Mouse (Mus musculus): ENCODE measurements around the gene Hyal3.

The Hyal3 gene

DNA sequence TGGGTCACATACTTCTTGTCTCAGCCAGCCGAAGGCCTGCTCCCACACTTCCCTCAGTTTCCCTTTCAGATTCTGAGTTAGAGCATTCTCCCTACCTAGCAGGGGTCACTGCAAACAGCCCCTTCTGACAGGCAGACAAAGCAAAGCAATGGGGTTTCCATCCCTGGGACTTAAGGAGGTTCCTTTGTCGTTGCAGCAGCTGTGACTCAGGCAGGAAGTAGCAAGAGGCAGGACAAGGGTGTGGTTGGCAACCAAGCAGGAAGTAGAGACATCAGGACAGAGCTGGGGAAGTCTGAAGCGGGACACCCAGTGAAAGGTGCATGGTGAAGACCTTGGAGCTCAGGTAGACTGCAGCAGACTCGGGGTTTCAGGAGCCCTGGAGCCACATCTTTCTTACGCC is 43.9 kb downstream of the Hyal3 start:
- no peak for DNase-seq

DNA sequence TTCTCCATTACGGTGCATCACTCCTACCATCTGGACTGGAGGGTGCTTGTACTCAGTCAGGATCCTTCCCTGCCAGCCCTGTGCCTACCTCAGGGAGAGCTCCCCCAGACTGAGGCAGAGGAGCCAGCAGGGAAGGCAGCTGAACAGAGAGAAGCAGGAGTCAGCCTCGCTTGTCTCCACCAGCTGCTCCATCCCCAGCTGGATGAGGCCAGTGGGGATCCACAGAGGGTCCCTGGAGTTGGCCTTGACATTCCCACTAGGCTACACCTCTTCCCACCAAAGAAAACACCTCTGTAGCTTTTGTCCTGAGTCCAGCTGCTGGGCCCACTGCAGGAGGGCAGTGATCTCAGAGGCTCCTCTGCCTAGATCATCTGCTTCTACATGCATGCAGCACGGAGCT is 44.3 kb downstream of the Hyal3 start:
- DNase-seq: no peak

DNA sequence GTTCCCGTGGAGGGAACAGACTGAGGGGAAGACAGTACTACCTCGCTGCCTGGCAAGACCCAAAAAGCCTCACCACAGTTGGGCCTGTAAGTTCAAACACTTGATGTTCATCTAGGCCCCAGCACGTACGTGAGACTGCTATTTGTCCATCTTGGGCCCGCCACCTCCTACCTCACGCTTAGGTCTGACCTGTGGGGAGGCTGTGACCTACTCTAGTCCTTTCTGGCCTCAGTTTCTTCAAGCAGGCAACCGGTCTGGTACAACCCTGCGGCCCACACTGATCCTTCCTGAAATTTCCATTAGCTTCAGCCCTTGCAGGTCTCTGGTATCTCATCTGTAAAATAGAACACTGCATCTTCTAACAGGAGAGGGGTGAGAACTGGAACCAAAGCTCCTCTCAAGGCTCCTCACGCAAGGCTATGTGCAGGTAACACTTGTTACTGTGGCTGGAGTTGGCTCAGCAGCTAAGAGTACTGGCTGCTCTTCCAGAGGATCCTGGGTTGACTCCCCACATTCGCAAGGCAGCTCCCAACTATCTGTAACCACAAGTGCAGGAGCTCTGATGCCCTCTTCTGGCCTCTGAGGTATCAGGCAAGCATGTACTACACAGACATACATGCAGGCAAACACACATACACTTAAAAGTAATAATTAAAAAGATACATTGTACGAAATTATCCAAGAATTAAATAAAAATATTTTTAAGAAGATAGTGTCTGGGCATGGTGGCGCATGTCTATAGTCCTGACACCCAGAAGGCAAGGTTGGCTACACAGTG is 44.9 kb downstream of the Hyal3 start:
- DNase-seq: no peak

DNA sequence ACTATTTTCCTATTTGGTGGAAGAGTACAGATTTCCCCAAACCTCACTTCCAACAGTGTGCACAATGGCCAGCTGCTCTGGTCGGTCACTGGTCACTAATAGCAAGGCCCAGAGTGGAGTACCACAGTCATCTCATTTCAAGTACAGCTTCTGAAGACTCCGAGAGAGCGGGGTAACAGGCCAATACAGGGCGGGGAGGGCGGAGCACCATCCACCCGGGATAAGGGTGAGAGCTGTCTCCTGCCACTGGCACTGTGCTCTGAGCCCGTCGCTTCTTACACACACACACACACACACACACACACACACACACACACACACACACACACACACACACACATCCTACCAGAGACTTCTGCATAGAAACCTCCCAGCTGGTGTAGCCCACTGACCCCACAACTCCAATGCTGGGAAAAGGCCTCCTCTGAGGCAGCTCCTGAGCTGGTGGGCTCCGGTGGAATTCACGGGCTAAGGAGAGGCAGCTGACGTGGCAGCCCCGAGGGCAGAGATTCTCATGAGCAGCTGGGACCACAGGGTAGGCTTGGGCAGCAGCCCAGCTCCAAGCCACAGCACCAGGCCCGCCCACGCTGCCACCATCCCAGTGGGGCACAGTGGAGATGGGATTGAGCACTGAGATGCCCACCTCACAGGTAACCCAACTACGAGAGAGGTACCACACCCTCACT is 45.7 kb downstream of the Hyal3 start:
- no peak for DNase-seq

DNA sequence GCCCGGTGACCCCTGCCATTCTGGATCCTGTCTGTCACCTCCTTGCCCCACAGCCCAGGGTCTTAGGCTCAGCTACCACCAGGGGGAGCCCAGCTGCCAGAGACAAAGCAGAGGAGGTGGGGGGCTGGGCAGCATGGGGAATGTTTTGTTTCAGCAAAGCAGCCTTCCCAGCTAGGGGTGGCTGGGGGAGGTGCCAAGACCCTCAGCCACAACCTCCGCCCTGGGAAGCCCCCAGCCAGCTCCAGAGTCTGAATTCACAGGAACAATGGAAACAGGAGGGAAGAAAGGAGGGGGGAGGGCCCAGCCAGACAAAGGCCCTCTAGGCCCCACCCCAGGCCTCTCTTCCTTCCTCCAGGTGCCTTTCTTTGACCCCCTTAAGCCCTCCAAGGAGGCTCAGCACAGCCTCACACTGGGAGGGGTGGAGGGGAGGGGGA is 46.2 kb downstream of the Hyal3 start:
- peak; percentile 74 for DNase-seq

DNA sequence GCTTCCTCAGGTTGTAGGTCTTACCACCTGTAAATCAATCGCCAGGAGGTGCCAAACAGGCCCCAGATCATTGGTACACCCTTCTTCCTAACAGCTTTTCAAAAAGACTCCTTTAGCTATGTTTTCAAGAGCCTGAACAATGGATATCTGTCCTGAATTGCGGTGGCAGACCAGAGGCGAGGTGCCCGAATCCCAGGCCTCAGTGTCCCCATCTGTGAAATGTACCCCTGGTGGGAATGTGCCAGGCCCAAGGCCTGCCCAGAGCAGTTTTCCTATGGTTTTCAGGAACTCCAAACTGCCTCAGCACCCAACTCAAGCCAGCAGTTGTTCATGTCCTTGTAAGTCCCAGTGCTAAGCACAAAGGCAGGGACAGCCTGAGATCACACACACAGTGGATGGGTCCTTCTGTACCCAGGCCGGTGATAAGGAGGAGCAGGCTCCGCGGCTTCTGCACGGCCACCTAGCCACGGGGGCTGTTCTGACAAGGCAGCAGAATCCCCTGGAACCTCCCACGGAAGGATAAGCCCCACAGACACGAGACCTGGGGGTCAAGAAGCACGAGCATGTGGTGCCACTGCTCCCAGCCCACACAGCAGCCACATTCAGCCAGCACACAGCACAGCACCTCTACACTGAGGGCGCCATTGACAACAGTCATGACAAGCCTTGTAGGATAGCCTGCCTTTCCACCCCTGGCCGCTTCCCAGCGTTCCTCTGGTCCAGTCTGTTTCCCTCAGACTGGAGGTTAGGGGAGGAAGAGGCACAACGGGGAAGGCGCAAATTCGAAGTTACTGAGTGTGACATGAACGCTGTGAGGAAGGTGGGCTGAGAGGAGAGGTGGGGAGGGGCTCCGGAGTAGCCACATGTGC is 47.0 kb downstream of the Hyal3 start:
- DNase-seq: no peak

DNA sequence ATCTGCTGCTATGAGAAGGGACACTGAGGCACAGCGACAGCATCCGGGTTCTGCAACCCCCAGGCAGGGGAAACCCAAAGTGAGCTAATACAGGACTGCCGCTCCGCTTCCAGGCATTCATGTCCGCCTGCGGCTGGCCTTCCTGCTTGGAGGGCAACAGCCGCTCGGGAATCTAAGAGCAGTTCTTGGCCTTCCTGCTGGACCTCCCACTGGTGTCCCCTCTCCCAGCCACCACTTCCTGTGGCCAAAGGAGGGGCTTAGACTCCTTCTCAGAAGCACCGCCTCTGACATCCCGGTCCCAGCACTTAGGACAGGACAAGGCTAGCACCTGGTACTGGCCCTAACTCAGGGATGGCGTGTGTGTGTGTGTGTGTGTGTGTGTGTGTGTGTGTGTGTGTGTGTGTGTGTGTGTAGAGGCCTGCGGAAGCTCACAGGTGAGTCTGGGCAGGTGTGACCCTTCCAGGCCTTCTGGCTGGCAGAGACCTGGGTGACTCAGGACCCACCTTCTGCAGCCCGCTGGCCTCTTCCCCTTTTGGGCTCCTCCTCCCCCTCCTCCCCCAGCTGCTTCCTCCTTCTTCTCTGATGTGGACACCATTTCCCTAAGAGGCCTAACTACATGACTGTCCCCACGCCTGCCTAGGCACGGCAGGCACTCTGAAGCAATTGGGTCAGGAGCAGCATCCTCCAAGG is 48.2 kb downstream of the Hyal3 start:
- DNase-seq: no peak

DNA sequence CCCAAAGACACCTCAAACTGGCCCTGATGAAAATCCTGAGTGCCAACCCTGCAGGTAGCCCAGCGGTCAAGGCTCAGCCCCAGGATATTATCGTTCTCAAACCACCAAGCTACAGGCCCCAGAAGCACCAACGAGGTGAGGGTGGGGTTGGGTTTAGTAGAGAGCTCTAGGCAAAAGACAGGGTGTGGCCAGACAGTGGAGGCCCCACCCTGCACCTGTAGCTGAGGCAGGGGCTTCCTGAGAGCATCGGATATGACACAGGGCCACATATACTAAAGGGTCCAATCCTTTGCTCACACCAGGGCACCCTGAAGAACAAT is 48.8 kb downstream of the Hyal3 start:
- no peak for DNase-seq

DNA sequence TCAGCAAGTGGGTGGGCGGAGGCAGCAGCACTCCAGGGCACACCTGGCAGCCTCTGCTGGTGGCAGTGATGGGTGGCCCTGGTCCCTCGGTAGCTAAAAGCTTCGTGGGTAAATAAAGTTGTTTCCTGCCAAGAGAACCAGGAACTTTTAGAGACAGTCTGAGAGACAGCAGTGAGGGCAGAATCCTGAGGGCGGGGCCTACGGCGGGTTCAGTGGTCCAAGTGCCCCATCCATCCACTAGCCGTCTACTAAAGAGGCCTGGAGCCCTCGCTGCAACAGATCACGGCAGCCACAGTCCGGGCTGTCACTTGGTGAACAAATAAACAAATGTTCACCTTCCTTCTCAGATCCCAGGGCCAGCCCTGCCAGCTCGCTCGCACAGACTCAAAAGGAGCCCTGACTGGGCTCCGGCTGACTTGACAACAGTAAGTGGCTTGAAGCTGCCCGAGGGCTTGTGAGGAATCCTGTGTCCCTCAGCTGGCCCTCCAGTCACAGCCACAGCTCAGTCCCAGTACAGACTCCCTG is 49.3 kb downstream of the Hyal3 start:
- DNase-seq: no peak

DNA sequence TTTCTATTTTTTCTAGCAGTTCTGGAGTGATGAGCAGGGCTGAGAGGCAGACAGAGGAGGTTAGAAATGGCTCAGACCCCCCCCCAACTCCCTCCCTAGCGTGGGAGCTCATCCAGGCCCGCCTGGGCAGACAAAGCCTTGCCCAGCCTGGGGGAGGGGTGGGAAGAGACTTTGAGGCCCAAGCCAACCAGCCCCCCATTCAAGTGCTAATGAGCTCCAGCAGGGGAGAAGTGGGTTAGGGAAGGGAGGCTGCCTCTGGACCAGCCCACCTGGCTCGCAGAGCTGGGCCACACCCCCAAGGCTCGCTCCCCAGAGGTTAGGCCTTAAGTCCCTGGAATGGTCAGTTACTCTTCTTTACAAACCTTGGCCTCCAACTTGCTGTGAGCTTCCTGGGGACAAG is 50.0 kb downstream of the Hyal3 start:
- no peak for DNase-seq

DNA sequence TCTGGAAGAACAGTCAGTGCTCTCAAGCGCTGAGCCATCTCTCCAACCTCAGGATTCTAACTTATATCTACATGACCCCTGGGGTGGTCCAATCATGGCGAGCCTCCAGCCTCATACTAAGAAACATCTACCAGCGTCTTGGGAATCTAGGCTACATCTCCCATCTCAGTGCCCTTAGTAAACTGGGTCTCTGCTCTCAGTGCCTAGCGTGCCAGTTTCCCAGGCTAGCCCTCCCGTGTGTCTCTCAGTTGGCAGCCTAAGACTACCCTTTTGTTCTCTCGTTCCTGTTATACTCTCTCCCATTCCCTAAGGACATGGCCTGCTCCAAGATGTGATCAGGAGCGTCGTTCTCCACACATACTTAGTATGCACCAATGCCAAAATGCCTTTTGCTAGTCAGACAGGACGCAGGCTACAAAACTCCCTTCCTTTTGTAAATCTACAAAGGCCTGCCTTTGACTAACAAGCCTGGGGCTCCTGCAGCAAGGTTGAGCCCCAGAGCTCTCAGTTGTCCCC is 50.8 kb downstream of the Hyal3 start:
- no peak for DNase-seq

DNA sequence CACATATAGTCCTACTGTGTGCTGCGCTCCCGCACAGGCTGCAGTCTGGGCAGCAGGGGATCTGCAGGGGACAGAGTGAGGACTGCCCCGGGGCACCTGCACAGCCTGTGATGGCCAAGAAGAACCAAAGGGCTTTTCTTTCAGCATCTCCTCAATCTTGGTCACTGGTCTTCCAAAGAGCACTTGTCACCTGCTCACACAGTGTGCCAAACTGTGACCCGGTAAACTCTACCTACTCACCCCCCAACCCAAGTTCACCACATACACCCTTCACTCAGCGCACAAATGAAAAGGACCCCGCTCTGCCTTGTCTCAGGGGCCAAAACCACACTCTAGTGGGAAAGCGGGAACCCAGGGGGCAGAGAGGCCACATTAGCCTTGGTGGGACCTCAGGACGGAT is 51.2 kb downstream of the Hyal3 start:
- DNase-seq: no peak

DNA sequence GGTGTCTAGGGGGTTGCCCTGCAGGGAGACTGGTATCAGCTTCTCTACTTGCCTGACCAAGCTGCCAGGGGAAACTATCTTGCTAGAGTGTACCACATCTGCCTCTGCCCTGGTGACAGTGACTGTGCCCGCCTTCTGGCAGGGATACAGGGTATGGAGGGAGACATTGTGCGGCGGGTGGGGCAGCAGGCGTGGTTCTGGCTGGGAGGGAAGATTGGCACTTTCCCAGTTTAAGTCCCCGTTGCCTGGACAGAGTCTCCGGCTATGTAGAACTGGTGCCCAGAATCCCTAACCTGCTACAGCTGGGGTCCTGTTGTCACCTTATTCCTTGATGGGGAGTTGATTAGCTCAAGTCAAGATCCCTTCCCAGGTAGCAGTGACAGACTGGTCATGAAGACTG is 51.9 kb downstream of the Hyal3 start:
- no peak for DNase-seq

DNA sequence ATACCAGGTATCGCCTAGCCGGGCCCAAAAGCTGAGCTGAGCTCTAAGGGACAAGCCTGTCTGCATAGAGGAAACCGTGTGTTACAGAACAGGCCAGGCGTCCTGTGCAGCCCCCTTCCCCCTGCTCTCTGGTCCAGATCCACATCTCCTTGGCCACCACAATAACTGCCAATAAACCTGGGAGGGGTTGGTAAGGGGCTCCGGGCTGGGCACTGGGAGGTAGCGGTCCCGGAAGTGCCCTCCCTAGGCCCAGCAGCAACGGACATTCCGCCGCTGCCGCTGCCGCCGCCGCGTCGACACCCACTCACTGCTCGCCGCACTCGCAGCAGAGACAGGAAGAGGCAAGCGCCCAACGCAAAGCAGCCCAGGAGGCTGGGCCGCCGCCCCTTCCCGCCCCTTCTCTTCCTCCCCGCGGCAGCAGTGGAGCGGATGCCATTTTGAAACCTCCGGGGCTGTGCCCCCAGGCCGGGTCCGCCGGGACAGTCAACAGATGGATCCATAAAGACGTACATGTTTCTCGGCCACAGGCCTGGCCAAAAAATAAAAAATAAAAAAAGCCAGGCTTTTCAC is 52.6 kb downstream of the Hyal3 start:
- DNase-seq: no peak

DNA sequence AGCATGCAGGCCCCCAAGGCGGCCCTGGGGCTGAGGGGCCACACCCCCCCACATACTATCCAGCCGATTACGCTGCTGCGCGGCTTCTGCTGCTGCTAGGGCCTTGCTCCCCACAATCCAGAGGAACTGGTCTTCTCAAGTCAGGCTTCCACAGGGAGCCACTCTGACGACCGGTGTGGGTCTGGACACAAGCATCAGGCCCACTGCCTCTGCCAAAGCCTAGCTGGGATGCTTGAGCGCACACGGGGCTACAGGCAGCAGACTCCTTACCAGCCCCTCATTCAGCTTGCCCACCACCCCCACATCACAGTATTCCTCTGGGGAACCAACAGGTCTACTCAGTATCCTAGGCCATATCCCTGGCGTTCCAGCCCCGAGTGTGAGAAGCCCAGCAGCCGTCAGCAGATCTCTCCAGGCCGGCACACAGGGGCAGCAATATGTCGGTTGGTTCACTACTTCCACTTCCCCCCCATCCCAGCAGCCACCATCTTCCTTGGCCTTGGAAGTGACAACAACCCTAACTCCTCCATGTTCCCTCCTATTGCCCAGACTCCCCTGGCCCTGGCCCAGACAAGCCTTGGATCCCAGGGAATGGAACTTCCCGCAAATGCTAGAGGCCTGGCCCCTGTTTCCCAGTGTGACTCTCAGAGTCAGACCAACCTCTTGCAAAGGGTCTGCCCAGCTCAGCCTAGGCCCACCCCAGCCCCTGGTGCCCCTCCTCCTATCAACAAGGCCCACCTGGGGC is 53.2 kb downstream of the Hyal3 start:
- no peak for DNase-seq

DNA sequence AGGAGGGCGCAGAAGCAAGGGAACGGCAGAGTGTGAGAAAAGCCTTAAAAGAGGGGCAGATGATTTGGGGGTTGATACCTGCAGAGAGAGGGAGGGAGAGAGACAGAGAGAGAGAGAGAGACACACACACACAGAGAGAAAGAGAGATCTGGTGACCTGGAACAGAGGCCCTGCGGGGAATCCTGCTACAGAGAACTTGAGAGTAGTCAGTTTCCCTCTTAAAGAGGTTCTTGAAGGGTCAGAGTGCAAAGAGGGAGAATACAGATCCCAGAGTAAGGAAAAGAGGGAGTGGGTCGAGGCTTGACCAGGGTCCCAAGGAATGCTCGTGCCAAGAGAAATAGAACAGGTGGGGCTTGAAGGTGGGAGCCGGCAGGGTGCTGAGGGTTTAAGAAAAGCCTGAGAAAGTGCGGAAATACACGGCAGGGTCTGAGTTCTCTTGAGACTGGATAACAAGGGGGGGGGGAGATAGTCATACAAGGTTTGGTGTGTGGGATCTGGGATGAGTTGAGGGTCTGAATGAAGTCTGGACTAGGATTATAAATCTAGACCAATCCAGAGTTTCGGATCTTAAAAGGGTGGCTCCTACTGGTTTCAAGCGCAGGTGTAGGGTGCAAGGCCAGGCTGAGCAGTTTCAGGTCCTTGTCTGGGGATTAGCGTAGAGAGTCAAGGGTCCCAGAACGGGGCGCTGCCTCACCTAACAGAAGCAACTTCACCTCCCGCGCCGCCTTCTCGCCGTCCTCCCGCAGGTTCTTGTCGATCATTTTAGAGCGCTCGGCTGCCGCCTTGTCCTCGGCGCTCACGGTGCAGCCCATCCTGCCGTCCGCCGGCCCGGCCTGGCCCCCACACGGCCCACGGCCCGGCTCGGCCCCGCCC is 54.0 kb downstream of the Hyal3 start:
- DNase-seq: no peak

DNA sequence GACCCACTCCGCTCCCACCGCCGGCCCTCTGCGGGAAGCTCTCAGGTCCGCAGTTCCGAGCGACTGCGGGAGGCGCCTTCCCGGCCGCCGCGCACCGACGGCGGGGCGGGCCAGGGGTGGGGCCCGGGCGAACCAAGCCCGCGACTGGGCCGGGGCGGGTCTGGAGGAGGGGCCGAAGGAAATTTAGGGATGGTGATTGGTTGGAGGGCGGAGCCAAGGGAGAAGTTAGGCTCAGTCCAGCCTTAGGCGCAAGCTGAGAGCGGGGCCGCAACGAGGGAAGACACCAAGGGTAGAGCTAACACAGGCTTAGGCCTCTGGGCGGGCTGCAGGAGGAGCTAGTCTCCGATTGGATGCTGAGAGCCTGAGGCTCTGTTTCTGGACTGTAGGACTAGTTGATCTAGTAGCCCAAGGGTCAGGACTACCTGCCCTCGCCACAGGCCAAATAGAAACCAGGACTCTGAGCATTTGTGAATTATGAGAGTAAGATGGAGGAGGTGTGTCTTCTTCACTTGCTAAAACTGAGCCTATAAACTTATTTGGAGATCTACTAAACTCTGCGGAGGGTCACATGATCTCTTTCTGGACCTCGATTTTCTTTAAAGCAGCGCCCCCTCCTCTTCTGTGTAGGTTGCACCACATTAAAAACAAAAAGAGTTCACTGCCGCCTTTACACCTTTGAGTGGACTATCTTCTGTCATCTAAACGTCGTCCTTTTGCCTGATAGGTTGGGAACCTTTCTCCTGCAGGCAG is 54.8 kb downstream of the Hyal3 start, which contains the start of gene Gnai2:
Gene Gnai2 (minus strand): TSS at position 89 of the 750 bp plus-strand sequence.
- peak; percentile 94 for DNase-seq
